Mouse (Mus musculus) MEL (cell line): ENCODE measurements around the gene Smg6. TPM values are rescaled to one million over a fixed set of nuclear protein-coding genes. Genes with fewer than 3 reads are reported as not detected.

Experiments used
- DNase-seq: peaks from one replicate; pipeline ENCODE4 v3.0.0; 2011; ENCODE audit warnings: low read depth, low spot score
- H3K27ac ChIP-seq: 2 replicates; pipeline ENCODE4 v1.5.1; 2012; ENCODE audit warnings: low read depth, mild to moderate bottlenecking, control low read depth, low read length, moderate library complexity; ENCODE audit not compliant: control insufficient read depth
- H3K27me3 ChIP-seq, 2 experiments: fragments of 150-350 bp in 1 of 2; sonication (generic) in 1 of 2; 2 replicates each; pipeline ENCODE4 v1.6.1; 2012; ENCODE audit warnings: low read length in 2 of 2, mild to moderate bottlenecking in 2 of 2, improper control_type of control experiment in 1 of 2, moderate library complexity in 1 of 2; ENCODE audit not compliant: insufficient read depth in 2 of 2, control insufficient read depth in 1 of 2
- H3K36me3 ChIP-seq, 2 experiments: 2 replicates each; pipeline ENCODE4 v1.6.1; 2012 to 2014; ENCODE audit warnings: low read length in 2 of 2, improper control_type of control experiment in 1 of 2, inconsistent platforms in 1 of 2, mild to moderate bottlenecking in 1 of 2; ENCODE audit not compliant: insufficient read depth in 2 of 2, control insufficient read depth in 1 of 2
- H3K4me1 ChIP-seq, 2 experiments: fragments of 150-350 bp in 1 of 2; sonication (generic) in 1 of 2; 2 replicates each; pipeline ENCODE4 v1.6.1; 2012; ENCODE audit warnings: low read length in 2 of 2, improper control_type of control experiment in 1 of 2, mild to moderate bottlenecking in 1 of 2; ENCODE audit not compliant: insufficient read depth in 2 of 2, control insufficient read depth in 1 of 2
- H3K4me3 ChIP-seq, 2 experiments: fragments of 150-350 bp in 1 of 2; sonication (generic) in 1 of 2; 2 replicates each; pipeline ENCODE4 v1.5.1; 2012; ENCODE audit warnings: low read depth in 2 of 2, low read length in 2 of 2, mild to moderate bottlenecking in 2 of 2, moderate library complexity in 2 of 2, control low read depth in 1 of 2, improper control_type of control experiment in 1 of 2; ENCODE audit not compliant: control insufficient read depth in 1 of 2, insufficient read depth in 1 of 2
- H3K79me2 ChIP-seq: 2 replicates; pipeline ENCODE4 v1.6.1; 2012; ENCODE audit warnings: mild to moderate bottlenecking, low read length, moderate library complexity; ENCODE audit not compliant: control insufficient read depth, poor library complexity, insufficient read depth
- H3K9ac ChIP-seq: 2 replicates; pipeline ENCODE4 v1.6.1; 2012; ENCODE audit warnings: low read depth, mild to moderate bottlenecking, control low read depth, low read length, moderate library complexity; ENCODE audit not compliant: control insufficient read depth, poor library complexity, severe bottlenecking
- H3K9me3 ChIP-seq: fragments of 150-350 bp; sonication (generic); replicated peaks from 2 replicates; pipeline ENCODE4 v1.6.1; 2012; ENCODE audit warnings: mild to moderate bottlenecking, low read length, improper control_type of control experiment, moderate library complexity; ENCODE audit not compliant: insufficient read depth
- CHD2 ChIP-seq: IDR thresholded peaks from 2 replicates; pipeline ENCODE4 v1.6.1; 2011; ENCODE audit warnings: low read length, improper control_type of control experiment
- EP300 ChIP-seq, 2 experiments: IDR thresholded peaks; 2 replicates each; pipeline ENCODE4 v1.6.1; 2011; ENCODE audit warnings: improper control_type of control experiment in 2 of 2, low read length in 2 of 2, low read depth in 1 of 2, mild to moderate bottlenecking in 1 of 2
- HCFC1 ChIP-seq: IDR thresholded peaks from 2 replicates; pipeline ENCODE4 v1.6.1; 2012; ENCODE audit warnings: low read depth, mild to moderate bottlenecking, inconsistent platforms, low read length, improper control_type of control experiment, moderate library complexity
- KAT2A ChIP-seq: conservative IDR thresholded peaks from 2 replicates; pipeline ENCODE4 v1.6.1; 2012; ENCODE audit warnings: low read depth, low read length, improper control_type of control experiment, inconsistent platforms
- MAFK ChIP-seq: IDR thresholded peaks from 2 replicates; pipeline ENCODE4 v1.6.1; 2011; ENCODE audit warnings: low read depth, mild to moderate bottlenecking, low read length, improper control_type of control experiment, borderline replicate concordance
- MAX ChIP-seq: IDR thresholded peaks from 2 replicates; pipeline ENCODE4 v1.6.1; 2011; ENCODE audit warnings: low read length, improper control_type of control experiment
- MAZ ChIP-seq: IDR thresholded peaks from 2 replicates; pipeline ENCODE4 v1.6.1; 2012; ENCODE audit warnings: low read depth, mild to moderate bottlenecking, inconsistent platforms, low read length, improper control_type of control experiment
- MXI1 ChIP-seq: IDR thresholded peaks from 2 replicates; pipeline ENCODE4 v1.6.1; 2011; ENCODE audit warnings: mild to moderate bottlenecking, low read depth, low read length, improper control_type of control experiment
- MYC ChIP-seq: IDR thresholded peaks from 2 replicates; pipeline ENCODE4 v1.6.1; 2011; ENCODE audit warnings: low read depth, mild to moderate bottlenecking, low read length, improper control_type of control experiment, moderate library complexity
- POLR2AphosphoS2 ChIP-seq: IDR thresholded peaks from 2 replicates; pipeline ENCODE4 v1.6.1; 2011; ENCODE audit warnings: low read length, improper control_type of control experiment
- POLR2AphosphoS5 ChIP-seq: IDR thresholded peaks from 2 replicates; pipeline ENCODE4 v1.6.1; 2012; ENCODE audit warnings: low read depth, borderline replicate concordance, mild to moderate bottlenecking, inconsistent platforms, low read length, moderate library complexity, mixed read lengths
- RAD21 ChIP-seq: IDR thresholded peaks from 2 replicates; pipeline ENCODE4 v1.6.1; 2011; ENCODE audit warnings: mild to moderate bottlenecking, low read depth, low read length, improper control_type of control experiment
- RCOR1 ChIP-seq: IDR thresholded peaks from 2 replicates; pipeline ENCODE4 v1.6.1; 2012; ENCODE audit warnings: low read depth, mild to moderate bottlenecking, inconsistent platforms, low read length, improper control_type of control experiment
- SIN3A ChIP-seq: IDR thresholded peaks from 2 replicates; pipeline ENCODE4 v1.6.1; 2012; ENCODE audit warnings: low read length, improper control_type of control experiment, inconsistent platforms
- SMC3 ChIP-seq: IDR thresholded peaks from 2 replicates; pipeline ENCODE4 v1.6.1; 2011; ENCODE audit warnings: low read depth, low read length, improper control_type of control experiment
- TAL1 ChIP-seq: IDR thresholded peaks from 2 replicates; pipeline ENCODE4 v1.6.1; 2012; ENCODE audit warnings: mild to moderate bottlenecking, inconsistent platforms, low read length, moderate library complexity, mixed read lengths
- USF1 ChIP-seq: IDR thresholded peaks from 2 replicates; pipeline ENCODE4 v1.6.1; 2014; ENCODE audit warnings: low read depth, mild to moderate bottlenecking, inconsistent platforms, low read length, improper control_type of control experiment, moderate library complexity
- USF2 ChIP-seq, 2 experiments: IDR thresholded peaks; 2 replicates each; pipeline ENCODE4 v1.6.1; 2011 to 2012; ENCODE audit warnings: improper control_type of control experiment in 2 of 2, low read length in 2 of 2, borderline replicate concordance in 1 of 2, inconsistent platforms in 1 of 2, low read depth in 1 of 2, mild to moderate bottlenecking in 1 of 2; ENCODE audit not compliant: insufficient read depth in 1 of 2
- ZC3H11A ChIP-seq: IDR thresholded peaks from 2 replicates; pipeline ENCODE4 v1.6.1; 2012; ENCODE audit warnings: low read depth, mild to moderate bottlenecking, inconsistent platforms, low read length, improper control_type of control experiment
- ZKSCAN1 ChIP-seq: IDR thresholded peaks from 2 replicates; pipeline ENCODE4 v1.6.1; 2012; ENCODE audit warnings: low read depth, mild to moderate bottlenecking, inconsistent platforms, low read length, improper control_type of control experiment, moderate library complexity
- ZMIZ1 ChIP-seq: IDR thresholded peaks from 2 replicates; pipeline ENCODE4 v1.6.1; 2012; ENCODE audit warnings: low read depth, mild to moderate bottlenecking, inconsistent platforms, low read length, improper control_type of control experiment, moderate library complexity
- ZNF384 ChIP-seq: IDR thresholded peaks from 2 replicates; pipeline ENCODE4 v1.6.1; 2012; ENCODE audit warnings: low read depth, mild to moderate bottlenecking, inconsistent platforms, low read length, improper control_type of control experiment
- polyA plus RNA-seq, 2 experiments: library from polyadenylated mRNA; stranded (reverse) in 1 of 2; unstranded in 1 of 2; fragments of >175 nt in 1 of 2; fragments of >200 nt in 1 of 2; gene quantifications; 2 replicates each; pipeline versions ENCODE4 v1.2.1 to v1.2.4; 2012; ENCODE audit warnings: low replicate concordance in 2 of 2, low read depth in 1 of 2; ENCODE audit not compliant: insufficient read length in 2 of 2, insufficient read depth in 1 of 2, missing spikeins in 1 of 2
- total RNA-seq: library from RNA; depleted of rRNA; stranded (reverse); fragments of 300-350 nt; gene quantifications from 2 replicates; pipeline ENCODE4 v1.2.3, GENCODE M21; 2012

Gene Smg6
- total and polyA plus RNA-seq, 3 experiments, result 11.6 to 19.0 TPM; not detected in 1

DNA sequence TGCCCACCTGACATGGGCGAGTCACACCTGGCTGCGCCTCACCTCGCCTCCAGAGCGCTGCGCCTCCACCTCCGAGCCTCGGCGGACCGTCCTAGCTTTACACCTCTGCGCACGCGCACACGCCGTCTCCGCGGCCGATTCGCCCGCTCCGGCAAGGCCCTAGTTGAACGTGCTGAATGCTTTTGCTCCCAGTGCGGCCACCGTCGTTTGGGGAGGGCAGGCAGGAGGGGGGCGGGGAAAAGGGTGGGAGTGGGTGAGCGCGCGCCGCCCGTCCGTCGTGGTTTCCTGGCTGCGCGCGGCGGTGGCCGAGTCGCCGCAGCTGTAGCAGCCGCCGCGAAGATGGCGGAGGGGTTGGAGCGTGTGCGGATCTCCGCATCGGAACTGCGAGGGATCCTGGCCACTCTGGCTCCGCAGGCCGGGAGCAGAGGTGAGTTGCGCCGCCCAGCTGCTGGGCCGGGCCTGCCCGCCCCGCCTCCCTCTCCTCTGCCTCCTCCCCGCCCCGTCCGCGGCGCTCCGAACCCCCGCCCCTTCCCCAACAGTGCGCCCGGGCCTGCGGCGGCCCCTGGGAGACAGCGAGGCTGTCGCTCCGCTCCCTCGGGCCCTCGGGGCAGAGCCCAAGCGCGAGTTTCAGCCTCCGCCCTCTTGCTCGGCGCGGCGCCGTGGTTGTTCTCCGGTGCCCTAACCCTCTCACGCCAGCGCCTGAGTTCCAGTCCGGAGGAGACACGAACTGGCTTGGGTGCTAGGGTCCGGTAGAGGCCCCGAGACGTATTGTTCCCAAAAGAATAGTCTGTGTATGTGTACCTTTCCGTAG lies at the start of gene Smg6, which contains the start of gene Srr (continued):
- TF ChIP-seq USF2 (IDR thresholded peaks at IDR 0.05; ENCODE audit: borderline replicate concordance in 1 of 2, insufficient read depth in 1 of 2, low read depth in 1 of 2, low read length in 2 of 2), result no peak
- TF ChIP-seq USF1, result 0 out of 2 replicates have a peak, but pooled peaks have one; percentile 38
- TF ChIP-seq CHD2, result no peak
- TF ChIP-seq EP300 (IDR thresholded peaks at IDR 0.05; ENCODE audit: low read depth in 1 of 2, low read length in 2 of 2), result 0 out of 4 replicates have a peak, but pooled peaks of 1 of the 2 experiments have one; percentile 22
- TF ChIP-seq MXI1, result peak; percentile 70

GRCm38 (mm10) chr11:74876801-74877200 lies 48.8 kb upstream of the Smg6 start:
- no peaks in the 10 kb centered on the region for H3K9me3 ChIP-seq
- H3K36me3 ChIP-seq, result no peaks in the 10 kb centered on the region
- H3K79me2 ChIP-seq, result no peaks in the 10 kb centered on the region
- no peak for TF ChIP-seq RCOR1
- TF ChIP-seq ZNF384, result no peak
- no peak for TF ChIP-seq SIN3A
- no peak for TF ChIP-seq ZMIZ1
- no peak for TF ChIP-seq ZKSCAN1
- TF ChIP-seq ZC3H11A, result no peak
- TF ChIP-seq MAX, result no peak
- no peak for TF ChIP-seq MAZ
- TF ChIP-seq MAFK, result no peak
- H3K4me1 ChIP-seq, result no peaks in the 10 kb centered on the region
- no peak overlapping the region for H3K27ac ChIP-seq
- no peak for DNase-seq
- no peak overlapping the region for H3K9ac ChIP-seq
- H3K4me3 ChIP-seq, result no peak overlapping the region
- H3K27me3 ChIP-seq, result no peaks in the 10 kb centered on the region

- TF ChIP-seq USF2 (IDR thresholded peaks at IDR 0.05; ENCODE audit: borderline replicate concordance in 1 of 2, insufficient read depth in 1 of 2, low read depth in 1 of 2, low read length in 2 of 2) (no peak), SMC3 (no peak), KAT2A (no peak), ZKSCAN1 (no peak), POLR2AphosphoS2 (no peak), MYC (no peak), TAL1 (no peak), RAD21 (no peak), POLR2AphosphoS5 (no peak), ZC3H11A (no peak), CHD2 (no peak), HCFC1 (no peak), EP300 (IDR thresholded peaks at IDR 0.05; ENCODE audit: low read depth in 1 of 2, low read length in 2 of 2) (no peak)
- TF ChIP-seq, all 39 proteins: peak for 0
- Histone ChIP-seq H3K4me1 (no peaks in the 10 kb centered on the region), H3K9ac (no peak overlapping the region), H3K36me3 (no peaks in the 10 kb centered on the region), H3K4me3 (no peak overlapping the region), H3K27me3 (no peaks in the 10 kb centered on the region), H3K9me3 (no peaks in the 10 kb centered on the region), H3K27ac (no peak overlapping the region), H3K79me2 (no peaks in the 10 kb centered on the region)
- no peak for DNase-seq
These were observed 44.6 kb upstream of the Smg6 start for GRCm38 (mm10) chr11:74880999-74881398.
